Mouse (Mus musculus) thymus, adult 2 months (tissue): ENCODE measurements around the gene Mmp14.

Source experiments
- CTCF ChIP-seq: fragments of 200-500 bp; IDR thresholded peaks from 2 replicates; pipeline ENCODE4 v1.5.1; 2012; ENCODE audit warnings: mild to moderate bottlenecking, control low read depth, low read length, moderate library complexity, borderline replicate concordance; ENCODE audit not compliant: control insufficient read depth, poor library complexity, insufficient read depth; ENCODE audit errors: extremely low read depth
- POLR2A ChIP-seq: fragments of 200-500 bp; IDR thresholded peaks from 2 replicates; pipeline ENCODE4 v1.6.1; 2012; ENCODE audit warnings: mild to moderate bottlenecking, low read length, control low read depth, moderate library complexity; ENCODE audit not compliant: control insufficient read depth, poor library complexity, insufficient read depth; ENCODE audit errors: extremely low read depth

GRCm38 (mm10) chr14:54415241-54416020, 16.0 kb upstream of the Mmp14 start:
- TF ChIP-seq CTCF (no peak), POLR2A (no peak)
